Mouse (Mus musculus): ENCODE results near the gene Eno3. TPM values are rescaled to one million over a fixed set of nuclear protein-coding genes. Genes with fewer than 3 reads are reported as not detected.

Eno3 gene
- total RNA-seq (2021), result 10 to 100 TPM in 1 of 2 experiments, 1 to 10 TPM in 1; 9.8 to 10.6 TPM
- long read RNA-seq, experiment 1, partial matches to known transcripts, result 2 of 10 reads
- long read RNA-seq, experiment 1, other reads (novel, unspliced or antisense), result 5 of 10 reads
- long read RNA-seq, experiment 2, partial matches to known transcripts, result 2 of 12 reads
- long read RNA-seq, experiment 2, other reads (novel, unspliced or antisense), result 6 of 12 reads

DNA sequence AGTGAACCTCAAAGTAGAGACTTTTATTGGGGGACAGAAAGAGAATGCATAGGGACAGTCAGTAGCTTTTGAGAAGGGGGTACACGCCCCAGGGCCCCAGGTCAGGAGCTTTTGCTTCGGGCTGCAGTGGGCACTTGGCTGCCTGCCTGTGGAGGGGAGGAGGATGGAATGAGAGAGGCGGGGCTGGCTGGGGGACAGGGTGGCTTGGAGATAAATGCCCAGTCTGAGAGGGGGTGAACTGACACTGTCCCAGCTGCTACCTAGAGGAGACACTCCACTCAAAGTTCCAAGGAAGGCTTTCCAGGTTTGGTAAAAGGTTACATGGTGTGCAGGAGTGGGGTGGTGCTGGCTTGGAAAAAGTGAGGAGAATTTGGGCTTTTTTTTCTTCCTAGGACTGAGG lies at the start of gene Eno3:
Gene Eno3 (plus strand): TSS at position 239 of the 400 bp plus-strand sequence.
- no peak for TF ChIP-seq CTCF (IDR thresholded peaks at IDR 0.05)
- Histone ChIP-seq H3K4me3 (peak within 1 kb of the TSS; percentile 100), H3K27ac (peak within 1 kb of the TSS; percentile 64)
- DNase-seq (ENCODE audit: extremely low spot score in 1 of 2, low spot score in 2 of 2), result no peak
- intact Hi-C loops (cut with DNase I), result loop anchor here (10.0 kb wide), 1 partner anchor 422 kb away; the partner anchor contains the start of genes 0610010K14Rik, Gm21988 and Rnasek

DNA sequence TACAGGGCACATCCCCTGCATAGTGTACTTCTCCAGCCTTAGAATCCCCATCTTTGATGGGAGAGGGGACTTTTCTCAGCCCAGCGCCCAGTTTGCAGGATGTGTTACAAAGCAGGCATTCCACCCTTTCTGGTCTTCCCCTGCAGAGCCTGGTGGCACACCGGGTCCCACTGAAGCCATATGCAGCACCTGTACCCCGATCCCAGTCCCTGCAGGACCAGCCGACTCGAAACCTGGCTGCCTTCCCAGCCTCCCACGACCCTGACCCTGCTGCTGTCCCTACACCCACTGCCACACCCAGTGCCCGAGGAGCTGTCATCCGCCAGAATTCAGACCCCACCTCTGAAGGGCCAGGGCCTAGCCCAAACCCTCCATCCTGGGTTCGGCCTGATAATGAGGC lies 49.4 kb upstream of the Eno3 start:
- H3K4me3 ChIP-seq, result no peak overlapping the region
- DNase-seq (ENCODE audit: extremely low spot score in 1 of 2, low spot score in 2 of 2), result no peak
- TF ChIP-seq CTCF (IDR thresholded peaks at IDR 0.05), result no peak
- H3K27ac ChIP-seq, result no peak overlapping the region
- intact Hi-C loops (cut with DNase I), result no loop called here

DNA sequence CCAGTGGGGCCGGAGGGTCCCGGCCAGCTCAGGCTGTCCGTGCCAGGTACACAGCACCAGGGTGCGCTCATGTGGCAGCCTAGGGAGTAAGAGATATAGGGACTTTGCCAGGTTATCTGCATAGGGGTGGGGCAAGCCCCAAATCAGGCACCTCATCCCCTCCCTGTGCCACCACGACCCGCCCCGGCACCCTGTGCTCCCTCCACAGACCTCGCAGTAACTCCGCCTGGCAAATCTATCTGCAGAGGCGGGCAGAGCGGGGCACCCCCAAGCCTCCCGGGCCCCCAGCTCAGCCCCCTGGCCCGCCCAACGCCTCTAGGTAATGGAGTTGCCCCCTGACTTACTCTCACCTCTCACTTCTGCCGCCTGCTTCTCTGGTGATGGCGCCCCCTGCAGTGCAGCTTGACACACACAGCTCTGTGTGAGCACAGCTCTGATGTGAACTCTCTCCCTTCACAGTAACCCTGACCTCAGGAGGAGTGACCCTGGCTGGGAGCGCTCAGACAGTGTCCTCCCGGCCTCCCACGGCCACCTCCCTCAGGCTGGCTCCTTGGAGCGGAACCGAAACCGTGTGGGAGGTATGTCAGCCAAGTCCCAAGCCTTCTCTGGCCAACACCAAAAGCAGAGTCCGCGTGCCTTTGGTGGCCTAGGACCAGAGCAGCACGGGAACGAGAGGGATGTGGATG lies 48.5 kb upstream of the Eno3 start:
- no peak overlapping the region for H3K27ac ChIP-seq
- H3K4me3 ChIP-seq, result no peak overlapping the region
- intact Hi-C loops (cut with DNase I), result no loop called here
- peak; percentile 42 for TF ChIP-seq CTCF (IDR thresholded peaks at IDR 0.05)
- DNase-seq (ENCODE audit: extremely low spot score in 1 of 2, low spot score in 2 of 2), result no peak

DNA sequence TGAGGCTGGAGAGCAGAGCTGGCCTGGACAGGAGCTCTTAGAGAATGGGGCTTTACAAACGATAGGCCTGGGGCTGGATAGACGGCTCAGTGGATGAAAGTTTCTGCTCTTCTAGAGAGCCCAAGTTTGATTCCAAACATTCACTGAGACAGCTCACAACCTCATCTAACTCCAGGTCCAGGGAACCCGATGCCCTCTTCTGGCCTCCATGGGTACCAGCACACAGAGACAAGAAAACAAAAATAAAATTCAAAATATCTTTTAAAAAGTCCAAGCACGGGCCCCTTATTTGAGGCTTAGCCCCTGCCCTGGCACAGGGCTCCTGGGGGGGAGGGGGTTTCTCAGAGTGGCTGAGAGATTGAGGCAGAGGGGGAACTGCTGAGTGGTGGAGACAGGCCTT lies 46.2 kb upstream of the Eno3 start:
- no peak for DNase-seq (ENCODE audit: extremely low spot score in 1 of 2, low spot score in 2 of 2)
- intact Hi-C loops (cut with DNase I), result no loop called here
- no peak overlapping the region for H3K4me3 ChIP-seq
- H3K27ac ChIP-seq, result no peak overlapping the region
- TF ChIP-seq CTCF (IDR thresholded peaks at IDR 0.05), result peak; percentile 23

DNA sequence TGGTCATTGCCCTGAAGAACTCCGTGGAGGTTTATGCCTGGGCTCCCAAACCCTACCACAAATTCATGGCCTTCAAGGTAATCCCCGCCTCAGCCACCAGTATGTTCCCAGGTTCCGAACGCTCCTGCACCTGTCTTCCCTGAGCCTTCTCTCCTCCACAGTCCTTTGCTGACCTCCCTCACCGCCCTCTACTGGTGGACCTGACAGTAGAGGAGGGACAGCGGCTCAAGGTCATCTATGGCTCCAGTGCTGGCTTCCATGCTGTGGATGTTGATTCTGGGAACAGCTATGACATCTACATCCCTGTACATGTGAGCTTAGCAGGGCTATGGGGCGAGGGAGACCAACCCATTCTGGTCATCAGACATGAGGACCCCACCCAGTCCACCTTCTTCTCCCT lies 44.5 kb upstream of the Eno3 start:
- intact Hi-C loops (cut with DNase I), result no loop called here
- peak; percentile 8; the same call in 1 of the 2 replicates for TF ChIP-seq CTCF (IDR thresholded peaks at IDR 0.05)
- no peak for DNase-seq (ENCODE audit: extremely low spot score in 1 of 2, low spot score in 2 of 2)
- Histone ChIP-seq H3K27ac (no peak overlapping the region), H3K4me3 (no peak overlapping the region)

DNA sequence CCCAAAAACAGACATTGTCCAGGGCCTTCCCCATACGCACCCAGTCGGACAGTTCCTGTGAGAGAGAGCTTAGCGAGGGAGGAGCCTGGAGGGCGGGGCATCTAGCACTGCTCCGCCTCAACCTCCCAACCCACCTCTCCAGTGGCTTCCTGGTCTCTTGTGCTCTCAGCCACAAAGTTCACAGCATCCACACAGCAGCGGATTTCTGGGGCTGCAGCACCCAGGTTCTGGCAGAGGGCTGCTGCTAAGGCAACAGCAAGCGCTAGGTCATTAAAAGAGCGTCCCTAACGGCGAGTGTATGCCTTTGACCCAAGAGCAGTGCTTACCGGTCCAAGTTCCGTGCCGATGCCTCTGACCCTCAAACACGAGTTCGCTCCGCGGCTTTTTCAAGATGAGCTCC lies 41.9 kb upstream of the Eno3 start:
- Histone ChIP-seq H3K27ac (no peak overlapping the region), H3K4me3 (0 out of 2 replicates have a peak overlapping the region, but pooled peaks have one; percentile 1)
- intact Hi-C loops (cut with DNase I), result no loop called here
- TF ChIP-seq CTCF (IDR thresholded peaks at IDR 0.05), result no peak; the same call in 1 of the 2 replicates
- no peak for DNase-seq (ENCODE audit: extremely low spot score in 1 of 2, low spot score in 2 of 2)

DNA sequence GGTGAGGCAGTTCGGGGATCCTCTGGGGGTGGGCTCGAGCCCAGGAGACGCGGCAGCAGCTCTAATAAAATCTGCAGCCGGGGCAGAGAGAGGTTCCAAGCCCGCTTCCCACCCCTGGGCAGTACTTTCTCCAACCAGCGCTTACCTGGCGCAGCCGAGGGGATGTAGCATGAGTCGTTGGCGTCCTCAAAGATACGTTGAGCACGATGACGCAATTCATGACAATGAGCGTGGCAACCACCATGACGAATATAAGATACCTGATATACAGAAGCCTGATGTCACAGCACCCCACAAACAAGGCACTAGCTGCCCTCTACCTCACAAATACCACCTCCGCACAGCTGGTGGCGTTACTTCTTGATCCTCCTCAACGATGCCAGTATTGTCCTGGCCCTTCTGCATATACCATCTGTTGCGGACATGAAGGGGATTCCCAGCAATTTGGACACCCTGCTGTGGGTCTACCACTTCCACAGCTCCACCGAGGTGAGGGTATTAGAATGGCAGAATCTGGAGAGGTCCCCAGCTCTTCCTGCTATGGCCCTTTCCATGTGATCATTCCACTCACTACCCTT lies 41.4 kb upstream of the Eno3 start, which contains the start of gene 4930544D05Rik:
Gene 4930544D05Rik (plus strand): TSS at position 333 of the 578 bp plus-strand sequence.
- DNase-seq (ENCODE audit: extremely low spot score in 1 of 2, low spot score in 2 of 2), result no peak
- TF ChIP-seq CTCF (IDR thresholded peaks at IDR 0.05), result no peak
- Histone ChIP-seq H3K27ac (no peak within 1 kb of the TSS), H3K4me3 (0 out of 2 replicates have a peak within 1 kb of the TSS, but pooled peaks have one; percentile 1)
- intact Hi-C loops (cut with DNase I), result no loop called here

DNA sequence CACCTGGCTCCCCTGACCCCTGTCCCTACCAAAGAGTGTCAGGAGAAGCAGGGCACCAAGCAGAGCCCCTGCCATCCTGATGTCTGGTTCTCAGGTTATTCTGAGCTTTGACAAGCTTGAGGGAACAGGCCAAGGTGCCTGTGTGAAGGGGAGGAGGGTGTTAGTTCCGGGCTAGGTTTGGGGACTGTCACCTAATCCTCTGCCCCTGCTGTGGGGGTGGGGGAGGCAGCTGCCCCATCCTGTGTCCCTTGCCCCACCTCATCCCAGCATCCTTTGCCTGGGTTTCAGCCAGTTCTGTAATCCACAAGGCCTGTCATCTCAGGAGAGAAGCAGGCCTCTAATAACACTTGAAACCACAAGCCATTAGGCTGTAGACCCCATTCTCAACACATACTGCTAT lies 37.9 kb upstream of the Eno3 start, which contains the start of gene Chrne:
Gene Chrne (minus strand): TSS at position 116 of the 400 bp plus-strand sequence.
- TF ChIP-seq CTCF (IDR thresholded peaks at IDR 0.05), result no peak
- no peak within 1 kb of the TSS for H3K27ac ChIP-seq
- DNase-seq (ENCODE audit: extremely low spot score in 1 of 2, low spot score in 2 of 2), result no peak
- intact Hi-C loops (cut with DNase I), result no loop called here
- no peak within 1 kb of the TSS for H3K4me3 ChIP-seq

DNA sequence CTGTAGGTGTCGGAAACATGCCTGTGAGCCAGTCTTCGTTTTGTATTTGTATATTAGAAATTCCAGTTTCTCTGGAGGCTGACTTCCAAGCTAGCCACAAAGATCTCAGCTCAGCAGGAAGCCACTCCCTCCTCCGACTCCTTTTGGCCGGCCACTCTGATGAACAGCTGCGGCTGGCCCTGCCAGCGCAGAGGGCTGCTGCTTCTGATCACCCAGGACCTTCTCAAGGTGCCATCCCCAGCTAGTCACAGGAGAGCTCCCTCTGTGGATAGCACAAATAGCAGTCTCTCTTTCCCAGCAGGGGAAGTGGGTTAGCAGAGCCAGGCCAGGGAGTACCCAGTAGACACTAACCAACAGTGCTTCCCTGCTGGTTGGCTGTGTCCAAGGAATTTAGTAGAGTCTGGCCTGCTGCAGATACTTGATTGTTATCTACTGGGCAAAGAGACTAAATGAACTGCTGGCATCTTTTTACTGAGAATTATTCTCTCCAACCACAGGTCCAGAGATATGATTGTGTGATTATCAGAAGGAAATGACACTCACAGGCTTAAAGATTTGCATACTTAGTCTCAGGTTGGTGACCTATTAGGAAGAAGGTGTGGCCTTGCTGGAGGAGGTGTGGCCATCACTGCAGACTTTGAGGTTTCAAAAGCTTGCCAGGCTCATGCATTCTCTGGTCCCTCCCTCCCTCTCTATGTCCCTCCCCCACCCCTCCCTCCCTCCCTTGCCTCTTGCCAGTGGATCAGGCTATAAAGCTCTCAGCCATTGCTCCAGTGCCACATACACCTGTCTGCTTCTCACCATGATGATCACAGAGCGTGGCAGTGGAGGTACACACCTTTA lies 34.8 kb upstream of the Eno3 start:
- no peak overlapping the region for H3K27ac ChIP-seq
- no peak for TF ChIP-seq CTCF (IDR thresholded peaks at IDR 0.05)
- intact Hi-C loops (cut with DNase I), result no loop called here
- no peak overlapping the region for H3K4me3 ChIP-seq
- no peak for DNase-seq (ENCODE audit: extremely low spot score in 1 of 2, low spot score in 2 of 2)

DNA sequence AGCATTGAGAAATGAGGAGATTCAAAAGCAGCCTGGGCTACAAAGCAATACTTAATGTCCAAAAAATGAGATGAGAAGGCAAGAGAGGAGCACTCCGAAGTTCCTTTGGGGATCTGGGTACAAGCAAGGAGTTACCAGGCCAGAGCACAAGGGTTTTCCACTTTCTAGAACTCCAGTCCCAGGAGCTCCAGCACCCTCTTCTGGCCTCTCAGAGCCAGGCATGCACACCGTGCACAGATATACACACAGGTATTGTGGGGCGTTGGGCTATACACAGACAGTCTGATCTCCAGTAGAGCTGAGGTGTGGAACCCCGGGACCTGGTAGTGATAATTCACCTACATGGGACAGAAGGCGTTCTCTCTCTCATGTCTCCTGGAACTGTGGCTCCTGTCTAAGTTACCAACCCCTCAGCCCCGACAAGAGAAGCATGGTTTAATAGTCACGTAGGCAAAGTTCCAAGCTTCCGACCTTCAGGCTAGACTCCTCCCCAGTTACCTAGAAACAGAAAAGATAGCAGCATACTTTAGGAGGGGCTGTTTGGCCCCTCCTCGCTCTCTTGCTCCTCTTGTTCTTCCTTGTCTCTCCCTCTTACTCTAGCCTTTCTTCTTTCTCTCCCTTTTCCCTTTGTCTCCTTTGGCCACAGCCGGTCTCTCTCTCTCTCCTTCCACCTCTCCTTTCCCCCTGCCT lies 33.8 kb upstream of the Eno3 start:
- no peak for DNase-seq (ENCODE audit: extremely low spot score in 1 of 2, low spot score in 2 of 2)
- intact Hi-C loops (cut with DNase I), result no loop called here
- Histone ChIP-seq H3K27ac (no peak overlapping the region), H3K4me3 (no peak overlapping the region)
- peak; percentile 38 for TF ChIP-seq CTCF (IDR thresholded peaks at IDR 0.05)

DNA sequence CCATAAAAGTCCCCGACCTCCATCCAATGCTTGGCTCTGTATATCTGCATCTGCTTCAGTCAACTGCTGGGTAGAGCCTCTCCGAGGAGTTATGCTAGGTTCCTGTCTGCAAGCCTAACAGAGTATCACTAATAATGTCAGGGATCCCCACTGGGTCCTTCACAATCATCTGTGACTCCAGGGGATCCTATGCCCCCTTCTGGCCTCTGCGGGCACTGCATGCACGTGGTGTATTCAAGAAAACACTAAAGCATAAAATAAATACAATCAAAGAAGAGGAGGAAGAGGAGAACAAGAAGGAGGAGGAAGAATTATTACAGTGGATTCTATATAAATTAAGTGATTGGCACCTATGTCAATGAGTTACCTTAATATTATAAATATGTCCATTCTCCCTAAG lies 31.5 kb upstream of the Eno3 start:
- no peak overlapping the region for H3K4me3 ChIP-seq
- no peak for DNase-seq (ENCODE audit: extremely low spot score in 1 of 2, low spot score in 2 of 2)
- intact Hi-C loops (cut with DNase I), result loop anchor here (2.0 to 5.0 kb wide), 2 partner anchors 109 to 213 kb away; partner anchors contain the start of gene Pelp1
- TF ChIP-seq CTCF (IDR thresholded peaks at IDR 0.05), result peak; percentile 63
- no peak overlapping the region for H3K27ac ChIP-seq
